Mouse (Mus musculus): ENCODE data around the gene Prkx. TPM values are rescaled to one million over a fixed set of nuclear protein-coding genes. Genes with fewer than 3 reads are reported as not detected.

Prkx gene
- polyA plus RNA-seq (2012; rRNA removed), result 9.7 and 12.0 TPM in 2 replicates

- no peak for DNase-seq (ENCODE audit: low read depth)
Observed at GRCm38 (mm10) chrX:77796238-77796835, at the start of gene Prkx. Gene Prkx (minus strand): TSS chrX:77796278.

GRCm38 (mm10) chrX:77812031-77812430 is 16.0 kb upstream of the Prkx start:
- DNase-seq (ENCODE audit: low read depth), result no peak

GRCm38 (mm10) chrX:77810608-77811206 is 14.6 kb upstream of the Prkx start:
- no peak for DNase-seq (ENCODE audit: low read depth)

GRCm38 (mm10) chrX:77808602-77809001 is 12.5 kb upstream of the Prkx start:
- no peak for DNase-seq (ENCODE audit: low read depth)

- no peak for DNase-seq (ENCODE audit: low read depth)
Observed at GRCm38 (mm10) chrX:77802293-77802692, 6.2 kb upstream of the Prkx start.

GRCm38 (mm10) chrX:77801543-77801942 is 5.5 kb upstream of the Prkx start:
- DNase-seq (ENCODE audit: low read depth), result no peak

- DNase-seq (ENCODE audit: low read depth), result no peak
Observed at GRCm38 (mm10) chrX:77799554-77799953, 3.5 kb upstream of the Prkx start.

- DNase-seq (ENCODE audit: low read depth), result no peak
Observed at GRCm38 (mm10) chrX:77797801-77798200, 1.7 kb upstream of the Prkx start.

- no peak for DNase-seq (ENCODE audit: low read depth)
Observed at GRCm38 (mm10) chrX:77796916-77797315, 838 bp upstream of the Prkx start.

GRCm38 (mm10) chrX:77795858-77796174 is 262 bp downstream of the Prkx start:
- no peak for DNase-seq (ENCODE audit: low read depth)

- no peak for DNase-seq (ENCODE audit: low read depth)
Observed at GRCm38 (mm10) chrX:77794962-77795857, 868 bp downstream of the Prkx start.

GRCm38 (mm10) chrX:77788675-77789074 is 7.4 kb downstream of the Prkx start:
- DNase-seq (ENCODE audit: low read depth), result no peak

- no peak for DNase-seq (ENCODE audit: low read depth)
Observed at GRCm38 (mm10) chrX:77786354-77786753, 9.7 kb downstream of the Prkx start.

- DNase-seq (ENCODE audit: low read depth), result no peak
Observed at GRCm38 (mm10) chrX:77777822-77778221, 18.3 kb downstream of the Prkx start.

- no peak for DNase-seq (ENCODE audit: low read depth)
Observed at GRCm38 (mm10) chrX:77765153-77765552, 30.9 kb downstream of the Prkx start.

- DNase-seq (ENCODE audit: low read depth), result no peak
Observed at GRCm38 (mm10) chrX:77744260-77744659, 51.8 kb downstream of the Prkx start.

- DNase-seq (ENCODE audit: low read depth), result no peak
Observed at GRCm38 (mm10) chrX:77741383-77741782, 54.7 kb downstream of the Prkx start.

GRCm38 (mm10) chrX:77733930-77734536 is 62.0 kb downstream of the Prkx start:
- DNase-seq (ENCODE audit: low read depth), result no peak

- no peak for DNase-seq (ENCODE audit: low read depth)
Observed at GRCm38 (mm10) chrX:77720298-77720697, 75.8 kb downstream of the Prkx start.
